Mouse (Mus musculus) bone marrow macrophage, adult 2 months (primary cell): ENCODE measurements around the gene Col5a1. TPM values are rescaled to one million over a fixed set of nuclear protein-coding genes. Genes with fewer than 3 reads are reported as not detected.

Experiments used
- H3K27ac ChIP-seq: 2 replicates; pipeline ENCODE4 v1.5.1; 2012; ENCODE audit warnings: low read depth, low read length; ENCODE audit not compliant: insufficient read depth
- H3K4me1 ChIP-seq: 2 replicates; pipeline ENCODE4 v1.6.1; 2012; ENCODE audit warnings: low read length; ENCODE audit not compliant: control insufficient read depth, insufficient read depth
- H3K4me3 ChIP-seq: 2 replicates; pipeline ENCODE4 v1.5.1; 2012; ENCODE audit warnings: mild to moderate bottlenecking, low read length, moderate library complexity; ENCODE audit not compliant: insufficient read depth
- CTCF ChIP-seq: IDR thresholded peaks from 2 replicates; pipeline ENCODE4 v1.5.1; 2012; ENCODE audit warnings: low read depth, mild to moderate bottlenecking, low read length, moderate library complexity
- POLR2A ChIP-seq: IDR thresholded peaks from 2 replicates; pipeline ENCODE4 v1.6.1; 2012; ENCODE audit warnings: mild to moderate bottlenecking, low read depth, low read length, borderline replicate concordance
- polyA plus RNA-seq: library from polyadenylated mRNA; stranded (reverse); fragments of >200 nt; gene quantifications from 2 replicates; pipeline ENCODE4 v1.2.4, GENCODE M21; 2012; ENCODE audit not compliant: missing spikeins, insufficient read depth, insufficient read length

Col5a1 gene
- polyA plus RNA-seq, 1 experiment, result 1.5 TPM

DNA sequence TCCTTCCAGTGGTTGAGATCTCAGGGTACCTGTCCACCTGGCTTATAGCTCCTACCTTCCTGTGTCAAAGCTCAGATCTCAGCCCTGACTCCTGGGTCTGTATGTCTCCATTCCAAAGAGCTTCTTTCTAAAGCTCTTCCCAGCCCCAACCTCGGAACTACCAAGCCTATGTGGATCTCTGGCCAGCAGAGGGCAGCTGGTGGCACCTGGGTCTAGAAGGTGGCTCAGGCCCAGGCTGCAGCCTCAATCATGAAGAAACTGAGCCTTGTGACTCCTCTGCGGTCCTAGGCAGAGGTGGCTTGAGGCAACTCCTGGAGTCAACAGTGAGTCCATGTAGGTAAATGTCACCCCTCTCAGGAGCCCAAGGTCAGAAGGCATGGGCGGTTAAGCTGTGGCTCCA, 97.7 kb downstream of the Col5a1 start:
- no peak overlapping the region for H3K4me3 ChIP-seq
- H3K27ac ChIP-seq, result no peak overlapping the region
- no peaks in the 10 kb centered on the region for H3K4me1 ChIP-seq
- TF ChIP-seq CTCF, result no peak

GRCm38 (mm10) chr2:27986751-27987150, 100.5 kb downstream of the Col5a1 start:
- H3K27ac ChIP-seq, result no peak overlapping the region
- no peak for TF ChIP-seq POLR2A
- no peak for TF ChIP-seq CTCF
- no peaks in the 10 kb centered on the region for H3K4me1 ChIP-seq
- no peak overlapping the region for H3K4me3 ChIP-seq

GRCm38 (mm10) chr2:27990430-27991211, 104.4 kb downstream of the Col5a1 start:
- Histone ChIP-seq H3K4me1 (no peaks in the 10 kb centered on the region), H3K4me3 (no peak overlapping the region), H3K27ac (no peak overlapping the region)
- no peak for TF ChIP-seq CTCF
- TF ChIP-seq POLR2A, result no peak

GRCm38 (mm10) chr2:27993416-27993815, 107.2 kb downstream of the Col5a1 start:
- H3K4me3 ChIP-seq, result no peak overlapping the region
- H3K27ac ChIP-seq, result no peak overlapping the region
- TF ChIP-seq CTCF (no peak), POLR2A (no peak)
- no peaks in the 10 kb centered on the region for H3K4me1 ChIP-seq

DNA sequence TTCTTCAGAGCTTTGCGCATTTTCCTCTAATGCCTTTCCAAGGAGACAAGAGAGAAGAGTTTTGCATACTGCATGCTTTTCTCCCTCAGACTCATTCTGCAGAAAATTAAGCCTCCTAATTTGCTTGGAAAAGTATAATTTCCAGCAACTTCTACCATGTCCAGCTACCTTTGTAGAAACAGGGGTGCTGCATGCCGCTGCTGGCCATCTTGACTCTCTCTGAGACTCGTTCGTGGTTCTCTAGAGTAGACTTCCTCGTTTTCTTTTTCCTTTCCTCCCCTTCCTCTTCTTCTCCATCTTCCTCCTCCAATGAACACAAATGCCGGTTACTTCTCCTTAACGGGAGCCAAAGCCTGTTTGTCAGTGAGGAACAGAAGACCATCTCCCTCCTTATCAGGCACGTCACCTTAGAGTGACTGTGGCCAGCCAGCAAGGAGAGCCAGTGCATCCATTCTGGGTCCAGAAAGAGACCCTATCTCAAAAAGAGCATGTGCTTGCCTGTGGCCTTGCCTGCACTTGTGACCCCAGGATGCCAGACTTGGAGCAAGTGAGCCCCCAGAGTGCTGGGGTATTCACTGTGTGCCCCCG, 113.9 kb downstream of the Col5a1 start:
- H3K4me3 ChIP-seq, result no peak overlapping the region
- TF ChIP-seq POLR2A, result no peak
- TF ChIP-seq CTCF, result no peak
- H3K4me1 ChIP-seq, result no peaks in the 10 kb centered on the region
- H3K27ac ChIP-seq, result no peak overlapping the region

DNA sequence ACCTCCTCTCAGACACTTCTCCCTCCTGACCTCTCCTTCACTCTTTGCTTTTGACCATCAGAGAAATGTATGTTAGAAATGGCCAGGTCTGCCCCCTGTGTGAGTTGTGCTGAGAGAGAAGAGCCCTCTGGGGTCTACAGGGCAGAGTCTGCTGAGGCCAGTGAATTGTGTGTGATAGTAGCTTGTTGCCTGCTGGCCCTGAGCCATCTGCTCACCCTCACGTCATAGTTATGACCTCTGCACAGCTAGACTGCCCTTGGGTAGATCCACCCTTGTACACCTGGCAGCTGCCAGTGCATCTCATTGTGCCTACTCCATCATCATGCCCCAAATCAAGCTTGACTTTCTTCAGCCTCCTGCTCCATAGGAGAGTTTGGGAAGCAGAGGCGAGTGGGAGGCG, 114.4 kb downstream of the Col5a1 start:
- Histone ChIP-seq H3K4me3 (no peak overlapping the region), H3K27ac (no peak overlapping the region), H3K4me1 (no peaks in the 10 kb centered on the region)
- TF ChIP-seq POLR2A (no peak), CTCF (no peak)

DNA sequence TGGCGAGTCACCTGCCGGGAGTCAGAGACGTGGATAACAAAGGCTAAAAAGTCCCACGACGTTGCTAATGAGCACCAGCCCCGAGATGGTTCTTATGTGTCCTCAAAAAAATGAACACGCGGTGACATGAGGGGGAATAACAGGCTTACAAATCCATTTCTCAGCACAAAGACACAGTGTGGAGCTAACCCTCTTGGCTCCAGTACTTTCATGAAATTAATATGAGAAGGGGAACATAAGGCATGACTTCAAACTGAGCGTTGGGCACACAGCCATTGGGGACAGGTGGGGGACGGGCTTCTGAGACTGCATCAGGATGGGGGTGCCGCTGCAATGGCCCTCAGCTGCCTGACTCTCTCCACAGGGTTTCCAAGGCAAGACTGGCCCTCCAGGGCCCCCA, 115.0 kb downstream of the Col5a1 start:
- no peak overlapping the region for H3K4me3 ChIP-seq
- no peak for TF ChIP-seq POLR2A
- no peak for TF ChIP-seq CTCF

DNA sequence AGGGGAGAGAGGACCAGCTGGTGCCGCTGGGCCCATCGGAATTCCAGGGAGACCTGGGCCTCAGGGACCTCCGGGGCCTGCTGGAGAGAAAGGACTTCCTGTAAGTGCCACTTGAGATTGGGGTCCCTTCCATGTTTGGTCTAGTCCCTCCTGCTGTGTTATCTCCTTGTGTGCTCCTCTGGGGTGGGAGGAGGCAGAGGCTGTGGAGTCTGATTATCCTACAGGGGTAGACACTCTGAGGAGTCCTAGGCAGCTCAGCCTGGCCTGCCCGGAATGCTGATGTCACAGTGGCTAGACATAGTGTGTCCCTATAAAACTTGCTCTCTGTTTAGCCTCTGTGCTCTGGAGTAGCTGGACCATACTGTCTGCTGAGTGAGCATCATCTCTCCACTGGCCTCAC, 119.0 kb downstream of the Col5a1 start:
- no peaks in the 10 kb centered on the region for H3K4me1 ChIP-seq
- H3K4me3 ChIP-seq, result no peak overlapping the region
- TF ChIP-seq CTCF (no peak), POLR2A (no peak)
- H3K27ac ChIP-seq, result no peak overlapping the region

More for the DNA sequence above, 115.0 kb downstream of the Col5a1 start:
- H3K27ac ChIP-seq, result no peak overlapping the region
- no peaks in the 10 kb centered on the region for H3K4me1 ChIP-seq

DNA sequence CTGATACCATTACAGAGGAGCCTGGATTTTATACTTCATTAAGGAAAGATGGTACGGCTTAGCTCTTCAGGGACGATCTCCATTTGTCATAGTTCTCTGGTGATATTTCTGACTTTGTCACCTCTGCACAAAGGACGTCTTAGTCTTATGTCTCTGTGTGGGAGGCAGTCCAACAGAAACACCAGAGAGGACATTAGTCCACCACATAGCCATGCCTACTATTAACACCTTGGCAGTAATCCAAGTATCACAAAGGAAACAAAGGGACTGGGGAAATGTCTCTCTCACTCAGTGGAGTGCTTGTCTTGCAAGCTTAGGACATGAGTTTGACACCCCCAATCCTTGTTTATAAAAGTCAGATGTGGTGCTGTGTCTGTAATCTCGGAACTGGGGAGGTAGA, 122.0 kb downstream of the Col5a1 start:
- Histone ChIP-seq H3K4me3 (no peak overlapping the region), H3K4me1 (no peaks in the 10 kb centered on the region), H3K27ac (no peak overlapping the region)
- TF ChIP-seq CTCF, result no peak
- no peak for TF ChIP-seq POLR2A

GRCm38 (mm10) chr2:28012367-28012766, 126.1 kb downstream of the Col5a1 start:
- H3K27ac ChIP-seq, result no peak overlapping the region
- TF ChIP-seq POLR2A (no peak), CTCF (no peak)
- H3K4me1 ChIP-seq, result no peaks in the 10 kb centered on the region
- H3K4me3 ChIP-seq, result no peak overlapping the region

DNA sequence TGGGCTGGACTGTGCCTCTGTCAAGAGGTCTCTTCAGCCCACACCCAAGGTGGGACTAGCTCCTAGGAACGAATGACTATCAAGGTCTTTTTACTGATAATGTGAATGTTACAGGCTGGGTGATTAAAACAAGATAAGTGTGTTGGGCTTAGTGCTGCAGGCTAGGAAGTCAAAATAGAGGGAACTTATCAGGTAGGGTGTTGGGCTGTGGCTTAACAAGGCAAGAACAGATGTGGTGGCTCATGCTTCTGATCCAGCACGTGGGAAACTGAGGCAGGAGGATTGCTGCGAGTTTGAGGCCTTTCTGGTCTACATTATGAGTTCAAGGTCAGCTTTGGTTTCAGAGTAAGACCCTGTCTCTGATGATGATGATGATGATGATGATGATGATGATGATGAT, 128.6 kb downstream of the Col5a1 start:
- TF ChIP-seq CTCF (no peak), POLR2A (no peak)
- Histone ChIP-seq H3K4me1 (no peaks in the 10 kb centered on the region), H3K4me3 (no peak overlapping the region), H3K27ac (no peak overlapping the region)
